Mouse (Mus musculus): Measurements from ENCODE around the gene Efhc1. TPM values are rescaled to one million over a fixed set of nuclear protein-coding genes. Genes with fewer than 3 reads are reported as not detected.

Gene Efhc1
- under 1 TPM; 0.39 to 0.45 TPM for total RNA-seq (2023)

DNA sequence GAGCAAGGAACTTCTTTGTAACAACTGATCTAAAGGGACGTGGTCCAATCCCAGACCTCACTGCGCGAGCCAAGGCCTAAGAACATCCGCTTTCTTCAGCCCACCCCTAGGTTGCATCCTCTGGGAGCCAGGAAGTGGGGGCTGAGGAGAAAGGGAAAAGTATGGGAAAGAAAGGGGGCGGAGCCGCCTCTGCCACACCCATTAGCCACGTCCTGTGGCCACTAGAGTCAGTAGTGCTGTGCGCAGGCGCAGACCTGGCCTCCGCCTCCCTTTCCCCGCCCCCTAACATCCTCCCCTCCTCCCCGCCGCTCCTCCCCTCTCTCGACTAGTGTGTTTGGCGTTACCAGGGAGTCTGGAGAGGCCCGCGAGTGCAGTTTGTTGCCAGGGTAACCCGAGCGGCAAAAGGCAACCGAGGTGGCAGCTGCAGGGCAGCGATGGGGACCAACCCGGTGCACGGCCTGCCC is at the start of gene Efhc1:
Gene Efhc1 (plus strand): TSS at position 327 of the 464 bp plus-strand sequence.

Other genes starting within 250 kb of the Efhc1 start
- not detected for gene Il17a, start 220.7 kb upstream of the Efhc1 start, total RNA-seq (2023)
- gene Il17f, start 161.0 kb upstream of the Efhc1 start, total RNA-seq (2023), result 1 to 10 TPM in 1 of 2 experiments, not detected in 1; 2.9 TPM
- gene Mcm3, start 131.3 kb upstream of the Efhc1 start, total RNA-seq (2023), result 10 to 100 TPM; 19.5 to 21.9 TPM
- 1 to 10 TPM; 1.8 to 2.9 TPM for gene Paqr8, start 61.0 kb upstream of the Efhc1 start, total RNA-seq (2023)
- 10 to 100 TPM; 17.1 to 17.9 TPM for gene Tram2, start 127.6 kb downstream of the Efhc1 start, total RNA-seq (2023)